Mouse (Mus musculus): ENCODE results near the gene Prkcg. TPM values are rescaled to one million over a fixed set of nuclear protein-coding genes. Genes with fewer than 3 reads are reported as not detected.
A peak's percentile ranks its signal among the peaks of the same experiment; 100 is the strongest.
"Not testable (repeated sequence)": the region's sequence is repeated elsewhere in the genome, so short reads cannot be mapped to it uniquely, and the experiment has no call there.

Prkcg gene
- total RNA-seq (2021), result 1 to 10 TPM; 1.8 to 2.5 TPM

- intact Hi-C loops (cut with DNase I), result loop anchor here (1.0 to 5.0 kb wide), 2 partner anchors 8 to 1208 kb away; no protein-coding TSS in a partner anchor
Observed at GRCm38 (mm10) chr7:3288976-3289970, at the start of gene Prkcg, which contains the start of gene Myadm. Gene Prkcg (plus strand): TSS chr7:3289179. Gene Myadm (plus strand): TSS chr7:3289080.

GRCm38 (mm10) chr7:3239193-3239592 is 49.8 kb upstream of the Prkcg start:
- DNase-seq, result no peak
- intact Hi-C loops (cut with DNase I), result no loop called here

More at GRCm38 (mm10) chr7:3288976-3289970, at the start of gene Prkcg, which contains the start of gene Myadm:
- peak; percentile 85 to 87 for DNase-seq

DNA sequence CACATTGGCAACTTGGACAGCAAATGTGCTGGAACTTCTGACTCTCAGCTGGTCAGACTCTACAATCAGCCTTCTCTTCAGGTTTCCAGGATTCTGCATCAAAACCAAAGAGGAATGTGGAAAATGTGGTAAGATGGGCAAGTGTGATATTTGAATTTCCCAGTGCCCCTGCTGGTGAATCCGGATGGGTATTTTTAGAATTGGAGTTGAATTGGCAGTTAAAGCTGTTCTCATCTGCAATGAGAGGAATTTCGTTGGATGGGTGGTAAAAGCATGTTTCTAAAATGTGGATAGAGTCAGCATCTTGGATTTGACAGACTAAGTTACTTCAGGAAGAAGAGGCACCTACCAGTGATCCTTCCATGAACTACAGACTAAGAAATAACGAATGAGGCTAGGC is 28.3 kb upstream of the Prkcg start:
- no peak for DNase-seq
- intact Hi-C loops (cut with DNase I), result loop anchor here (5.0 kb wide), 1 partner anchor 42 kb away; no protein-coding TSS in a partner anchor

DNA sequence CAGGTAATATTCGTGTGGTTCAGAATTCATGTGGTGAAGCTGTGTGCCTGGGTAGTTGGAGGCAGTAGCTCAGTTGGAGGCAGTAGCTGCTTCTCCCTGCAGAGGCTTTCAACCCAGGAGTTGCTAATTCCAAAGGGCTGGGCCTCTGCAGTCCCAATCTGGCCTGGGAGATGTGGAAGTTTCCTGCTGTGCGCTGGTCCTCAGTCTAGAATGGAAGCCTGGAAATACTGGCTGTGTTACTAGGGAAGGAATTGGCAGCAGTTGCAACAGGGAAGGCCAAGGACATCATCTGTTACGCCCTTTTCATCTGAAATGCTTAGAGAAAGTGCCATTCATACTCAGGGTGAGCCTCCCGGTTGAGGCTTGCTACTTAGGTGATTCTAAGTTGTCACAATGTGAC is 27.5 kb upstream of the Prkcg start:
- DNase-seq, result no peak

DNA sequence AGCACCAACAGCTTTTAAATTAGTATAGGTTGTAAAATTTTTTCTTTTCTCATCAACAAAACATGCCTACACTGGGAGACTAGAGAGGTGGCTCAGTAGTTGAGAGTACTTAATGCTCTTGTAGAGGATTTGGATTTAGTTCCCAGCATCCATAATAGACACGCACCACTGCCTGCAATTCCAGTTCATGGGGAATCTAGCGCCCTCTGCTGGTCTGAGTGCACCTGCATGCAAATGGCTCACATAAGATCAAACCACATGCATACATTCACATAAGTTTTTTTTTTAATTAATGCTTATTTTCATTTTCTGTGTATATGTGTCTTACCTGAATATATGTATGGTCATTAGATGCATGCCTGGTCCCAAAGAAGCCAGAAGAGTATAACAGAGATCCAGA is 26.2 kb upstream of the Prkcg start:
- intact Hi-C loops (cut with DNase I), result loop anchor here (5.0 kb wide), 1 partner anchor 40 kb away; no protein-coding TSS in a partner anchor

More for the DNA sequence above, 27.5 kb upstream of the Prkcg start:
- intact Hi-C loops (cut with DNase I), result loop anchor here (5.0 kb wide), 1 partner anchor 41 kb away; no protein-coding TSS in a partner anchor

DNA sequence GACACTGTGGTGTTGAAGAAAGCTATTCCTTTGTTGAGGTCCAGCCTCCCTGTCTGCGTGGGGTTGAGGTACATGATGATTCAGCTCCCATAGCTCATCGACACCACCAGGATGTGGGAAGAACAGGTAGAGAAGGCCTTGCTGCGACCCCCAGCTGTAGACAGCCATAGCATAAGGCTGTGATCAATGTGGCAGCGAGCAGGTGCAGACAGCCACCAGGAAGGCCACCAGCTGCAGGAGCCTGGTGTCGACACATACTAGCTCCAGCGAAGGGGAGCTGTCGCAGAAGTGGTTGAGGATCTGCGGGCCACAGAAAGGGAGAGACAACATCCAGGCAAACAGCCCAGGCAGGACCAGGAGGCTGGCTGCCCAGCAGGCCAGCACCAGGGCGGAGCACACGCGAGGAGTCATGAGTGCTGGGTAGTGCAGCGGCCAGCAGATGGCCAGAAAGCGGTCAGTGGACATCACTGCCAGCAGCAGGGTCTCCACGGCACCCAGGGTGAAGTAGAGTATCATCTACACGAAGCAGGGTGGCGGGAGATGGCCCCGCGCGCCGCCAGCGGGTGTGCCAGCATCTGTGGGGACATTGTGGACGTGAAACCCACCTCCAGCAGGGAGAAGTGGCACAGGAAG is 24.5 kb upstream of the Prkcg start:
- intact Hi-C loops (cut with DNase I), result loop anchor here (5.0 kb wide), 1 partner anchor 38 kb away; no protein-coding TSS in a partner anchor
- no peak for DNase-seq

More for the DNA sequence above, 26.2 kb upstream of the Prkcg start:
- peak; percentile 49 to 66 for DNase-seq

DNA sequence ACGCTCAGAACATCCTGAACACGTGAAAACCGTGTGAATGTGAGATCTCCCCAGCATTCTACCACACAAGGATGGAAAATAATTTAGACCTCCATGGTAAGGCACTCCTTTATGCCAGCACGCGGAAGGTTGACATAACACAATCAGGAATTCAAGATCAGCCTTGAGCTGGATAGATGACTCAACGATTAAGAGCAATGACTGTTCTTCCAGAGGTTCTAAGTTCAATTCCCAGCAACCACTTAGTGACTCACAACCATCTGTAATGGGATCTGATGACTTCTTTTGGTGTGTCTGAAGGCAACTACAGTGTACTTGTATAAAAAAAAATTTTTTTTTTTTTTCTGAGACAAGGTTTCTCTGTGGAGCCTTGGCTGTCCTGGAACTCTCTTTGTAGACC is 23.7 kb upstream of the Prkcg start:
- DNase-seq, result no peak
- intact Hi-C loops (cut with DNase I), result no loop called here

GRCm38 (mm10) chr7:3267261-3267660 is 21.7 kb upstream of the Prkcg start:
- intact Hi-C loops (cut with DNase I), result no loop called here
- no peak for DNase-seq

DNA sequence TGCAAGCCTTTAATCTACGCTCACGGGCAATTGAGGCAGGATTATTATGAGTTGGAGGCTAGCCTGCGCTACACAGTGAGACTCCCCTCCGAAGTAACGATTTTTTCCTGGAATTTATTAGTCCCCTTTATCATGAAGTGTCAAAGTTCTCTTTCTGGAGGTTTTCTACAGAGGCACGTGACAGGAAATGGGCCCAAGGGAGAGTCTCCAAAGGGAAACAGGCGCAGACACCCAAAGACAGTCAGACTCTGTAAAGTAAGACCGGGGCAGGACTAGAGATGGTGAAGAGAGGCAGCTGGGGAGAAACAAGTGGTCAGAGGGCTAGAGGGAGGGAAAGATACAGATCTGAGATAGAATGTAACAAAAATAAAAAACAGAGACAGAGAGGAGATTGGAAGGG is 21.1 kb upstream of the Prkcg start:
- DNase-seq, result no peak
- intact Hi-C loops (cut with DNase I), result no loop called here

DNA sequence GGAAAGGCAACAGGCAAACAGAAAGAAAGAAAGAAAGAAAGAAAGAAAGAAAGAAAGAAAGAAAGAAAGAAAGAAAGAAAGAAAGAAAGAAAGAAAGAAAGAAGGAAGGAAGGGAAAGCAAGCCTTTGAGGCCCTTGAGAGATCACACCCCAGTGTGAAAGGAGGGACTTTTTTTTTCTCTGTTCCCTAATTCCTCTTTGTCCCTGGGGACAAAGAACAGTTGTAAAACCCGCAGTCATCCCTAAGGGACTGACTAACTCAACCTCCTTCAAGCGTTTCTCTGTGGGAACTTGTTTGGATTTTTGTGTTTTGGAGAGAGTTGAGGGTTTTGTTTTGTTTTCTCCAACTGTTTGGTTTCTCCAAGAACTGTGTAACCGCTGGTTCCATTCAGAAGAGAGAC is 20.7 kb upstream of the Prkcg start:
- intact Hi-C loops (cut with DNase I), result no loop called here
- DNase-seq, result no peak

DNA sequence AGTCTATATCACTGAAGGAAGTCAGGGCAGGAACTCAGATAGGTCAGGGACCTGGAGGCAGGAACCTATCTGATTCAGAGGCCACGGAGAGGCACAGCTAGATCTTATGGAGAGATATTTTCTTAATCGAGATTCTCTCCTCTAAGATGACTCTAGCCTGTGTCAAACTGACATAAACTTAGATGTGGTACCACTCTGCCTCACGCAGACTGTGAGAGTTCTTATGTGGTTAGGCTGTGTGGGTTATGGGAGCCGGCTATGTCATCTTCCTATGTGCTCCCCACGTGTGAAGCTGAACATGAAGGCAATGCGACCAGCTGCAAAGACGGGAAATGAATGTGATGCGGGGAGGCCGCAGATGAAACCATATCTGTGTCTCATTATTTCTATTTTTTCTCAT is 16.8 kb upstream of the Prkcg start:
- no peak for DNase-seq
- intact Hi-C loops (cut with DNase I), result no loop called here

GRCm38 (mm10) chr7:3275455-3276170 is 13.4 kb upstream of the Prkcg start:
- intact Hi-C loops (cut with DNase I), result loop anchor here (1.0 kb wide), 1 partner anchor 15 kb away; no protein-coding TSS in a partner anchor

DNA sequence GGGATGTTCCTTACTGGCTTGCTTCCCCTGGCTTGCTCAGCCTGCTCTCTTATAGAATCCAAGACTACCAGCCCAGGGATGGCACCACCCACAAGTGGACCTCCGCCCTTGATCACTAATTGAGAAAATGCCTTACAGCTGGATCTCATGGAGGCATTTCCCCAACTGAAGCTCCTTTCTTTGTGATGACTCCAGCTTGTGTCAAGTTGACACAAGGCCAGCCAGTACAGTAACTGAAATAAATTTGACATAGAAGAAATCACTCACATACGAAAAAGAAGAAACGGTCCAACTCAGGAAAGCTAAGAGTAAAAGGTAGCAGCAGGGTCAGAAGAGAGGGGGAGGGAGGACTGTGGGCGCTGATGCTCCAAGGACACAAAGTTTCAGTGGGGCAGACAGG is 12.2 kb upstream of the Prkcg start:
- intact Hi-C loops (cut with DNase I), result not testable (repeated sequence)

More at GRCm38 (mm10) chr7:3275455-3276170, 13.4 kb upstream of the Prkcg start:
- DNase-seq, result peak in 1 of 2 experiments; percentile 48

GRCm38 (mm10) chr7:3280080-3280653 is 8.8 kb upstream of the Prkcg start:
- intact Hi-C loops (cut with DNase I), result loop anchor here (2.0 kb wide), 1 partner anchor 21 kb away; no protein-coding TSS in a partner anchor
- no peak for DNase-seq

More for the DNA sequence above, 12.2 kb upstream of the Prkcg start:
- DNase-seq, result not testable (repeated sequence)

- intact Hi-C loops (cut with DNase I), result loop anchor here (1.0 to 2.0 kb wide), 2 partner anchors 9 to 20 kb away; partner anchors contain the start of genes Myadm and Prkcg
- DNase-seq, result peak; percentile 29 to 53
Observed at GRCm38 (mm10) chr7:3280654-3281153, 8.3 kb upstream of the Prkcg start.

- DNase-seq, result no peak
- intact Hi-C loops (cut with DNase I), result loop anchor here (1.0 to 2.0 kb wide), 2 partner anchors 8 to 19 kb away; partner anchors contain the start of genes Myadm and Prkcg
Observed at GRCm38 (mm10) chr7:3281741-3282140, 7.2 kb upstream of the Prkcg start.

DNA sequence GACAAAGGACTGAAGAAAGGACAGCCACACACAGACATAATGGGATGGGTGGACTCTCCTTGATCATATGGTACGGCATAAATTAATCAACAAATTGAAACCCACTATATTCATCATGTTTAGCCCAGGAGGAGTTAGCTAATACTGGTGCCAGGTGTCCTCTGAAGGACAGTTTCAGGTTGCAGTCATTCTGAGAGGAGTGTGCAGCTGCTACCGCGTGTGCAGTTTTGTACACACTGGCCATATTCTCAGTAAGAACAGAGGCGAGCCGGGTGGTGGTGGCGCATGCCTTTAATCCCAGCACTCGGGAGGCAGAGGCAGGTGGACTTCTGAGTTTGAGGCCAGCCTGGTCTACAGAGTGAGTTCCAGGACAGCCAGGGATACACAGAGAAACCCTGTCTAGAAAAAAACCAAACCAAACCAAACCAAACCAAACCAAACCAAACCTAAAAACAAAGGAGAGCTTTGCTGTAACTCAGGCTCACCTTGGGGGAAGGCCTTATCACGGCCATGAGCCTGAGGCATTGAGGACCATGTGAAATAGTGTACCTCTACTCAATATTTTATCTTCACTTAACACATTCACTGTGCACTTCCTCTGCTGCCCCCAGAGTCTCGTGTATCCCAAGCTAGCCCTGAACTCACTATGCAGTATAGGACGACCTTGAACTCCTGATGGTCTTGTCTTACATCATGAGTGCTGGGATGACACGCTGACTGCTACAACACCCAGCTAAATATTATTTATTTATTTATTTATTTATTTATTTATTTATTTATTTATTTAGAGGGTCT is 5.7 kb upstream of the Prkcg start:
- intact Hi-C loops (cut with DNase I), result no loop called here
- no peak for DNase-seq

GRCm38 (mm10) chr7:3284604-3285003 is 4.4 kb upstream of the Prkcg start:
- intact Hi-C loops (cut with DNase I), result loop anchor here (5.0 kb wide), 1 partner anchor 1213 kb away; no protein-coding TSS in a partner anchor
- DNase-seq, result no peak
